16 mouse cellular contexts compared by ENCODE assay signal in genomic region chr11:9146115-9146514, GRCm38 (mm10). TPM values are rescaled to one million over a fixed set of nuclear protein-coding genes. Genes with fewer than 3 reads are reported as not detected.
"Had no signal": no experiment of that assay in that cellular context is flagged by ENCODE, and none has a peak within 500 bp of the region (broad histone marks: within the 10 kb centered on the region; RNA-seq: fewer than 3 reads in every experiment).

No protein-coding gene starts in this region.

- H3K27ac ChIP-seq: neural tube, embryonic 15.5 days; stomach, embryonic 15.5 days; stomach, postnatal 0 days had no signal

- H3K4me3 ChIP-seq: neural tube, embryonic 15.5 days; stomach, embryonic 15.5 days had no signal

- DNase-seq: retina, postnatal 1 day; right cerebral cortex, adult 18-20 months; right cerebral cortex, postnatal 14 days; right cerebral cortex, postnatal 25 days; right cerebral cortex, postnatal 4 days; spleen, adult 18-20 months; thymus, adult 18-20 months; thymus, adult 2 months; thymus, postnatal 14 days; thymus, postnatal 25 days; thymus, postnatal 36 days; thymus, postnatal 4 days had no signal

- H3K9me3 ChIP-seq: neural tube, embryonic 15.5 days; stomach, embryonic 15.5 days had no signal

- H3K36me3 ChIP-seq: neural tube, embryonic 15.5 days; stomach, embryonic 15.5 days had no signal

- H3K4me1 ChIP-seq: neural tube, embryonic 15.5 days; stomach, embryonic 15.5 days had no signal

- H3K4me2 ChIP-seq: neural tube, embryonic 15.5 days; stomach, embryonic 15.5 days had no signal

- H3K27me3 ChIP-seq: neural tube, embryonic 15.5 days; stomach, embryonic 15.5 days had no signal

- H3K9ac ChIP-seq: neural tube, embryonic 15.5 days; stomach, embryonic 15.5 days had no signal

RNA-seq across cellular contexts. Expression of gene Abca13, which starts 45.6 kb away (rescaled TPM):
- polyA plus RNA-seq: small intestine, adult 2 months had no signal
